Mouse (Mus musculus): ENCODE results near the gene Fcho1. TPM values are rescaled to one million over a fixed set of nuclear protein-coding genes. Genes with fewer than 3 reads are reported as not detected.
"Not testable (repeated sequence)": the region's sequence is repeated elsewhere in the genome, so short reads cannot be mapped to it uniquely, and the experiment has no call there.

Fcho1 gene
- total and polyA plus RNA-seq, 3 experiments = 0.23 to 4.5 (median 0.64) TPM

- H3K4me1 ChIP-seq (ENCODE audit: control insufficient read depth, insufficient read depth, low read length) = peaks cover 3% of the 10 kb centered on the region
- TF ChIP-seq EP300 (IDR thresholded peaks at IDR 0.05; ENCODE audit: insufficient read depth, low read depth, low read length) (no peak), CTCF (IDR thresholded peaks at IDR 0.05) (no peak), POLR2A (IDR thresholded peaks at IDR 0.05; ENCODE audit: insufficient read depth, low read depth, low read length) (peak; percentile 55; the same call in 1 of the 2 replicates)
- peak within 1 kb of the TSS; percentile 86 for H3K27ac ChIP-seq
- 11% methylated on average over 34 of the region's 34 CpGs for WGBS
- H3K79me2 ChIP-seq (replicated peaks; ENCODE audit: control insufficient read depth, insufficient read depth, low read length) = no peaks in the 10 kb centered on the region
- H3K27me3 ChIP-seq (ENCODE audit: control insufficient read depth, insufficient read depth, low read length) = no peaks in the 10 kb centered on the region
- DNase-seq = no peak
- H3K36me3 ChIP-seq (ENCODE audit: control insufficient read depth, insufficient read depth, low read length) = no peaks in the 10 kb centered on the region
- H3K9ac ChIP-seq (ENCODE audit: low read depth, low read length) = peak within 1 kb of the TSS; percentile 77
- peak within 1 kb of the TSS; percentile 43 for H3K4me3 ChIP-seq
- intact Hi-C loops (cut with DNase I) = loop anchor here (1.0 kb wide), 1 partner anchor 25 kb away; the partner anchor contains the start of gene Jak3
Measured at GRCm38 (mm10) chr8:71701414-71702086, 24.0 kb downstream of the Fcho1 start, which contains the start of gene B3gnt3. Gene B3gnt3, minus strand, starts transcription at chr8:71701789.

GRCm38 (mm10) chr8:71700493-71701269, 24.8 kb downstream of the Fcho1 start:
- Histone ChIP-seq H3K79me2 (replicated peaks; ENCODE audit: control insufficient read depth, insufficient read depth, low read length) (no peaks in the 10 kb centered on the region), H3K4me3 (peak overlapping the region; percentile 43), H3K4me1 (ENCODE audit: control insufficient read depth, insufficient read depth, low read length) (peaks cover 3% of the 10 kb centered on the region), H3K36me3 (ENCODE audit: control insufficient read depth, insufficient read depth, low read length) (no peaks in the 10 kb centered on the region), H3K27me3 (ENCODE audit: control insufficient read depth, insufficient read depth, low read length) (no peaks in the 10 kb centered on the region), H3K27ac (peak overlapping the region; percentile 86), H3K9ac (ENCODE audit: low read depth, low read length) (peak overlapping the region; percentile 77)
- WGBS = 8% methylated on average over 29 of the region's 29 CpGs
- DNase-seq = peak; percentile 70 to 72
- intact Hi-C loops (cut with DNase I) = loop anchor here (1.0 kb wide), 1 partner anchor 24 kb away; the partner anchor contains the start of gene Jak3
- TF ChIP-seq CTCF (IDR thresholded peaks at IDR 0.05) = no peak
- peak; percentile 60 for TF ChIP-seq POLR2A (IDR thresholded peaks at IDR 0.05; ENCODE audit: insufficient read depth, low read depth, low read length)

- H3K79me2 ChIP-seq (replicated peaks; ENCODE audit: control insufficient read depth, insufficient read depth, low read length); H3K9ac ChIP-seq (ENCODE audit: low read depth, low read length); DNase-seq; H3K36me3 ChIP-seq (ENCODE audit: control insufficient read depth, insufficient read depth, low read length); H3K4me1 ChIP-seq (ENCODE audit: control insufficient read depth, insufficient read depth, low read length); intact Hi-C loops (cut with DNase I); H3K4me3 ChIP-seq; H3K27me3 ChIP-seq (ENCODE audit: control insufficient read depth, insufficient read depth, low read length); H3K27ac ChIP-seq: not testable (repeated sequence)
- TF ChIP-seq CTCF (IDR thresholded peaks at IDR 0.05) = peak; percentile 57
- 68% methylated on average over 12 of the region's 12 CpGs for WGBS
Measured at GRCm38 (mm10) chr8:71695456-71695855, 30.1 kb downstream of the Fcho1 start.

- Histone ChIP-seq H3K27me3 (ENCODE audit: control insufficient read depth, insufficient read depth, low read length) (peaks cover 6% of the 10 kb centered on the region), H3K27ac (no peak overlapping the region), H3K9ac (ENCODE audit: low read depth, low read length) (no peak overlapping the region), H3K4me3 (no peak overlapping the region), H3K79me2 (replicated peaks; ENCODE audit: control insufficient read depth, insufficient read depth, low read length) (no peaks in the 10 kb centered on the region), H3K36me3 (ENCODE audit: control insufficient read depth, insufficient read depth, low read length) (no peaks in the 10 kb centered on the region), H3K4me1 (ENCODE audit: control insufficient read depth, insufficient read depth, low read length) (no peaks in the 10 kb centered on the region)
- intact Hi-C loops (cut with DNase I) = no loop called here
- TF ChIP-seq EP300 (IDR thresholded peaks at IDR 0.05; ENCODE audit: insufficient read depth, low read depth, low read length) (no peak), POLR2A (IDR thresholded peaks at IDR 0.05; ENCODE audit: insufficient read depth, low read depth, low read length) (no peak), CTCF (IDR thresholded peaks at IDR 0.05) (no peak)
- 37% methylated on average over 68 of the region's 68 CpGs for WGBS
- no peak for DNase-seq
Measured at GRCm38 (mm10) chr8:71693166-71694041, 32.1 kb downstream of the Fcho1 start.

- no peak for DNase-seq
- intact Hi-C loops (cut with DNase I) = no loop called here
- WGBS = 26% methylated on average over 30 of the region's 30 CpGs
Measured at GRCm38 (mm10) chr8:71692509-71692908, 33.0 kb downstream of the Fcho1 start.

More at GRCm38 (mm10) chr8:71692509-71692908, 33.0 kb downstream of the Fcho1 start:
- no peaks in the 10 kb centered on the region for H3K79me2 ChIP-seq (replicated peaks; ENCODE audit: control insufficient read depth, insufficient read depth, low read length)
- no peaks in the 10 kb centered on the region for H3K36me3 ChIP-seq (ENCODE audit: control insufficient read depth, insufficient read depth, low read length)
- TF ChIP-seq CTCF (IDR thresholded peaks at IDR 0.05) (no peak), POLR2A (IDR thresholded peaks at IDR 0.05; ENCODE audit: insufficient read depth, low read depth, low read length) (no peak), EP300 (IDR thresholded peaks at IDR 0.05; ENCODE audit: insufficient read depth, low read depth, low read length) (no peak)
- H3K27ac ChIP-seq = no peak overlapping the region
- no peak overlapping the region for H3K9ac ChIP-seq (ENCODE audit: low read depth, low read length)
- no peak overlapping the region for H3K4me3 ChIP-seq
- H3K4me1 ChIP-seq (ENCODE audit: control insufficient read depth, insufficient read depth, low read length) = no peaks in the 10 kb centered on the region
- H3K27me3 ChIP-seq (ENCODE audit: control insufficient read depth, insufficient read depth, low read length) = peaks cover 7% of the 10 kb centered on the region

Measured in heart, adult 2 months (tissue).